Mouse (Mus musculus) megakaryocyte, embryonic 14.5 days (primary cell): Measurements from ENCODE around the gene Fkbp10.

ENCODE experiments used
- FLI1 ChIP-seq: IDR thresholded peaks from 2 replicates; pipeline ENCODE4 v1.6.1; 2012; ENCODE audit warnings: low read length, inconsistent platforms, mixed read lengths
- GATA1 ChIP-seq: IDR thresholded peaks from 3 replicates; pipeline ENCODE4 v1.6.1; 2012; ENCODE audit warnings: mixed read lengths, low read length, inconsistent platforms, borderline replicate concordance

DNA sequence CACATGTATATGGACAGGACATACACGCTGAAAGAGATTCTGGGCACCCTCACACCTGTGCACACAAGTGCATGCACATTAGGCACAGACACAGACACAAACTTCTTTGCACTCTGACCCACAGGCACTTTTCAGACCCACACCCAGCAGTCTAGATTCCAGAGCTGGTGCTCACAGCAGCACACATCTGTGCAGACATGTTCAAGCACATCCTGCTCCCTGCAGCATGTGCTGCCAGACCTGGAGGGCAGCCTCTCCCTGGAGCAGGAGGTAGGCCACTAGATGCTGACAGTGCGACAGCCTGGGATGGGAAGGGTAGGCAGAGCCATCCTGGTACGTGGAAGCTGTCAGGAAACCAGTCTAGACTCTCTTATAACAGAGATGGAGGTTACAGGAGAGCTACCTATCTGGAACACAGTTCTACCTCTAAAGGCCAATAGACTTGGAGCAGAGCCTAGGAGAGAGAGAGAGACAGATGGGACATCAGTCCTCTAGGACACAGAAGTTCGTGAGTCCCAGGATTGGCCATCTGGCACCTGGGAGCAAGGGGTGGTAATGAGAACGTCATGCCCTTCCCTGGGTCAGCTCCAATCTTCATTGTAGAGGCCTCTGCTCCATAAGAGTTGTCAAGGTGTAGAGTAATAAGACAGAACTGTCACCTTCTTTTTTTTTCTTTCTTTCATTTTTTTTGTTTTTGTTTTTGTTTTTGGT is 8.3 kb upstream of the Fkbp10 start:
- TF ChIP-seq GATA1 (no peak), FLI1 (no peak)
